Mouse (Mus musculus): ENCODE measurements around the gene Ano2. TPM values are rescaled to one million over a fixed set of nuclear protein-coding genes. Genes with fewer than 3 reads are reported as not detected.

The Ano2 gene
- polyA plus RNA-seq, 1 experiment from 2014 or later = 0.32 TPM

- Histone ChIP-seq H3K27ac (replicated peaks; ENCODE audit: low read depth, low read length) (no peak overlapping the region), H3K4me3 (ENCODE audit: low read depth, low read length) (no peak overlapping the region), H3K36me3 (replicated peaks; ENCODE audit: control insufficient read depth, insufficient read depth, low read depth, low read length) (no peaks in the 10 kb centered on the region), H3K4me2 (ENCODE audit: low read depth, low read length) (no peak overlapping the region), H3K27me3 (ENCODE audit: control insufficient read depth, insufficient read depth, low read length) (no peaks in the 10 kb centered on the region), H3K4me1 (ENCODE audit: control insufficient read depth, insufficient read depth, low read length) (no peaks in the 10 kb centered on the region), H3K9ac (replicated peaks; ENCODE audit: low read length) (no peak overlapping the region), H3K9me3 (replicated peaks; ENCODE audit: control insufficient read depth, low read length) (no peaks in the 10 kb centered on the region)
- DNase-seq (ENCODE audit: low spot score) (no peak), ATAC-seq (replicated peaks; ENCODE audit: insufficient number of reproducible peaks, low FRiP score, low TSS enrichment, low read depth) (no peak)
- 82% methylated on average over 7 of the region's 7 CpGs for WGBS
Measured at GRCm38 (mm10) chr6:126034728-126035127, 344.5 kb downstream of the Ano2 start.

- Histone ChIP-seq H3K4me1 (ENCODE audit: control insufficient read depth, insufficient read depth, low read length) (no peaks in the 10 kb centered on the region), H3K4me3 (ENCODE audit: low read depth, low read length) (no peak overlapping the region), H3K27me3 (ENCODE audit: control insufficient read depth, insufficient read depth, low read length) (no peaks in the 10 kb centered on the region), H3K4me2 (ENCODE audit: low read depth, low read length) (no peak overlapping the region), H3K9ac (replicated peaks; ENCODE audit: low read length) (no peak overlapping the region), H3K36me3 (replicated peaks; ENCODE audit: control insufficient read depth, insufficient read depth, low read depth, low read length) (no peaks in the 10 kb centered on the region), H3K27ac (replicated peaks; ENCODE audit: low read depth, low read length) (no peak overlapping the region), H3K9me3 (replicated peaks; ENCODE audit: control insufficient read depth, low read length) (no peaks in the 10 kb centered on the region)
- ATAC-seq (replicated peaks; ENCODE audit: insufficient number of reproducible peaks, low FRiP score, low TSS enrichment, low read depth) = no peak
- WGBS = 89% methylated on average over 2 of the region's 2 CpGs
- no peak for DNase-seq (ENCODE audit: low spot score)
Measured at GRCm38 (mm10) chr6:126035621-126036020, 345.4 kb downstream of the Ano2 start.

GRCm38 (mm10) chr6:126045931-126046330 lies 355.7 kb downstream of the Ano2 start:
- Histone ChIP-seq H3K27ac (replicated peaks; ENCODE audit: low read depth, low read length) (no peak overlapping the region), H3K36me3 (replicated peaks; ENCODE audit: control insufficient read depth, insufficient read depth, low read depth, low read length) (no peaks in the 10 kb centered on the region), H3K9ac (replicated peaks; ENCODE audit: low read length) (no peak overlapping the region), H3K4me1 (ENCODE audit: control insufficient read depth, insufficient read depth, low read length) (no peaks in the 10 kb centered on the region), H3K9me3 (replicated peaks; ENCODE audit: control insufficient read depth, low read length) (no peaks in the 10 kb centered on the region), H3K27me3 (ENCODE audit: control insufficient read depth, insufficient read depth, low read length) (no peaks in the 10 kb centered on the region), H3K4me3 (ENCODE audit: low read depth, low read length) (no peak overlapping the region), H3K4me2 (ENCODE audit: low read depth, low read length) (no peak overlapping the region)
- ATAC-seq (replicated peaks; ENCODE audit: insufficient number of reproducible peaks, low FRiP score, low TSS enrichment, low read depth) (no peak), DNase-seq (ENCODE audit: low spot score) (peak; percentile 55)
- WGBS = 34% methylated on average over 4 of the region's 4 CpGs

DNA sequence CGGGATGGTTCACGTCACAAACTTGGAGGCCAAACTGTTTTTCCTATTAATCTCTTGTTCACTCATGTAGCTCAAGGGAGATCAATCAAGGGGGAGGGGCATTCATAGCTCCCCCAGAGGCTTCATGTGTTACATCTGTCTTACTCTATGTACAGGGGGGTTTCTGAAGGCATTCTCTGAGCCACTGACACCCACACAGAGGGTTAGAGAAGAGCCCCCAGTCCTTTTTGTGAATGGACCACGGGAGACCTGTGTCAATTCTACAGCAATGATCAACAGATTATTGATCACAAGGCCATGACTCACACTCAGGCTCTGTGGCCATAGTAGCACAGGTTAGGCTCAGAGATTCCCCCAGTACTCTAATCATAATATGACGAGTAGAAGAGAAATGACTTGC lies 358.0 kb downstream of the Ano2 start:
- DNase-seq (ENCODE audit: low spot score) (no peak), ATAC-seq (replicated peaks; ENCODE audit: insufficient number of reproducible peaks, low FRiP score, low TSS enrichment, low read depth) (no peak)
- WGBS = 68% methylated on average over 4 of the region's 4 CpGs
- Histone ChIP-seq H3K4me3 (ENCODE audit: low read depth, low read length) (no peak overlapping the region), H3K36me3 (replicated peaks; ENCODE audit: control insufficient read depth, insufficient read depth, low read depth, low read length) (no peaks in the 10 kb centered on the region), H3K4me1 (ENCODE audit: control insufficient read depth, insufficient read depth, low read length) (no peaks in the 10 kb centered on the region), H3K9ac (replicated peaks; ENCODE audit: low read length) (no peak overlapping the region), H3K9me3 (replicated peaks; ENCODE audit: control insufficient read depth, low read length) (no peaks in the 10 kb centered on the region), H3K4me2 (ENCODE audit: low read depth, low read length) (no peak overlapping the region), H3K27ac (replicated peaks; ENCODE audit: low read depth, low read length) (no peak overlapping the region), H3K27me3 (ENCODE audit: control insufficient read depth, insufficient read depth, low read length) (no peaks in the 10 kb centered on the region)

DNA sequence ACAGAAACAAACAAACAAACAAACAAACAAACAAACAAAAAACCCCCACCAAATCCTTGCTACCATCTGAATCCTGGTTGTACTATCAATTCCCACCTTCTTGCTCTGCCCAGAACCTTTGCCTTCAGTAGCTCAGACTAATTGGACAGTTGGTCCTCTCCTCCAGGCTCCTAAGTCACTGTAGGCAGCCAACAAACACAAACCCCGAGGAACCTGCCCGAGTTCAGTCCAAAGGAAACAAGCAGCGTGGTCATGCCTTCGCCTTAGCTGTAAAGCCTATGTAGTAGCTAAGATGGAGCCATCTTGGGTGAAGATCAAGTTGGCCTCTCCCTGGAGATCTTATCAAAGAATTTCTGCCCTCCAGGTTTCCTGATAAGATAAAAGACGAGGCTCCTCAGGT lies 362.9 kb downstream of the Ano2 start:
- H3K9ac ChIP-seq (replicated peaks; ENCODE audit: low read length) = no peak overlapping the region
- no peaks in the 10 kb centered on the region for H3K36me3 ChIP-seq (replicated peaks; ENCODE audit: control insufficient read depth, insufficient read depth, low read depth, low read length)
- H3K27ac ChIP-seq (replicated peaks; ENCODE audit: low read depth, low read length) = no peak overlapping the region
- DNase-seq (ENCODE audit: low spot score) (no peak), ATAC-seq (replicated peaks; ENCODE audit: insufficient number of reproducible peaks, low FRiP score, low TSS enrichment, low read depth) (no peak)
- no peak overlapping the region for H3K4me2 ChIP-seq (ENCODE audit: low read depth, low read length)
- no peak overlapping the region for H3K4me3 ChIP-seq (ENCODE audit: low read depth, low read length)
- H3K9me3 ChIP-seq (replicated peaks; ENCODE audit: control insufficient read depth, low read length) = no peaks in the 10 kb centered on the region
- H3K4me1 ChIP-seq (ENCODE audit: control insufficient read depth, insufficient read depth, low read length) = no peaks in the 10 kb centered on the region
- H3K27me3 ChIP-seq (ENCODE audit: control insufficient read depth, insufficient read depth, low read length) = no peaks in the 10 kb centered on the region
- WGBS = 86% methylated on average over 5 of the region's 5 CpGs

GRCm38 (mm10) chr6:126057706-126058105 lies 367.5 kb downstream of the Ano2 start:
- no peak for ATAC-seq (replicated peaks; ENCODE audit: insufficient number of reproducible peaks, low FRiP score, low TSS enrichment, low read depth)
- Histone ChIP-seq H3K4me2 (ENCODE audit: low read depth, low read length) (no peak overlapping the region), H3K9ac (replicated peaks; ENCODE audit: low read length) (no peak overlapping the region), H3K9me3 (replicated peaks; ENCODE audit: control insufficient read depth, low read length) (no peaks in the 10 kb centered on the region), H3K4me3 (ENCODE audit: low read depth, low read length) (no peak overlapping the region), H3K4me1 (ENCODE audit: control insufficient read depth, insufficient read depth, low read length) (no peaks in the 10 kb centered on the region), H3K27ac (replicated peaks; ENCODE audit: low read depth, low read length) (no peak overlapping the region), H3K27me3 (ENCODE audit: control insufficient read depth, insufficient read depth, low read length) (no peaks in the 10 kb centered on the region), H3K36me3 (replicated peaks; ENCODE audit: control insufficient read depth, insufficient read depth, low read depth, low read length) (no peaks in the 10 kb centered on the region)
- no peak for DNase-seq (ENCODE audit: low spot score)
- WGBS = 75% methylated on average over 3 of the region's 3 CpGs

DNA sequence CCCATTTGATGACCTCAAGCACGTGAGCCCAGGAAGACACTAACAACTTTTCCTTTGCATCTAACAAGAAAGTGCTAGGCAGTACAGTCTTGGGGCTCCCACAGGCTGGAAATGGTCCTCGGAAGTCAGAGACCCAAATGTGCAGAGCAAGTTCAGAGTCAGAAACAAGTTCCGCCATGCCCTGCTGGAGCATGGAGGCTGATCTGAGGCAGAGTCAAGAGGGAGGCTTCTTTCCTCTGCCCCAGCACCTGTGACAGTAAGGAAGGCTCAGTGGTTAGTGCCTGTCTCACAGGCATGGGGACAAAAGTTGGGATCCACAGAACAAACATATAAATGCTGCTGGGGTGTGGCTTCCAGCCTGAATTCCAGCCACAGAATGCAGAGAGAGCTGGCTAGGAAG lies 390.3 kb downstream of the Ano2 start:
- ATAC-seq (replicated peaks; ENCODE audit: insufficient number of reproducible peaks, low FRiP score, low TSS enrichment, low read depth) = no peak
- H3K4me3 ChIP-seq (ENCODE audit: low read depth, low read length) = no peak overlapping the region
- no peaks in the 10 kb centered on the region for H3K36me3 ChIP-seq (replicated peaks; ENCODE audit: control insufficient read depth, insufficient read depth, low read depth, low read length)
- H3K9me3 ChIP-seq (replicated peaks; ENCODE audit: control insufficient read depth, low read length) = no peaks in the 10 kb centered on the region
- no peaks in the 10 kb centered on the region for H3K4me1 ChIP-seq (ENCODE audit: control insufficient read depth, insufficient read depth, low read length)
- 74% methylated on average over 3 of the region's 3 CpGs for WGBS
- H3K27ac ChIP-seq (replicated peaks; ENCODE audit: low read depth, low read length) = no peak overlapping the region
- H3K27me3 ChIP-seq (ENCODE audit: control insufficient read depth, insufficient read depth, low read length) = no peaks in the 10 kb centered on the region
- no peak overlapping the region for H3K4me2 ChIP-seq (ENCODE audit: low read depth, low read length)
- DNase-seq (ENCODE audit: low spot score) = no peak
- no peak overlapping the region for H3K9ac ChIP-seq (replicated peaks; ENCODE audit: low read length)

DNA sequence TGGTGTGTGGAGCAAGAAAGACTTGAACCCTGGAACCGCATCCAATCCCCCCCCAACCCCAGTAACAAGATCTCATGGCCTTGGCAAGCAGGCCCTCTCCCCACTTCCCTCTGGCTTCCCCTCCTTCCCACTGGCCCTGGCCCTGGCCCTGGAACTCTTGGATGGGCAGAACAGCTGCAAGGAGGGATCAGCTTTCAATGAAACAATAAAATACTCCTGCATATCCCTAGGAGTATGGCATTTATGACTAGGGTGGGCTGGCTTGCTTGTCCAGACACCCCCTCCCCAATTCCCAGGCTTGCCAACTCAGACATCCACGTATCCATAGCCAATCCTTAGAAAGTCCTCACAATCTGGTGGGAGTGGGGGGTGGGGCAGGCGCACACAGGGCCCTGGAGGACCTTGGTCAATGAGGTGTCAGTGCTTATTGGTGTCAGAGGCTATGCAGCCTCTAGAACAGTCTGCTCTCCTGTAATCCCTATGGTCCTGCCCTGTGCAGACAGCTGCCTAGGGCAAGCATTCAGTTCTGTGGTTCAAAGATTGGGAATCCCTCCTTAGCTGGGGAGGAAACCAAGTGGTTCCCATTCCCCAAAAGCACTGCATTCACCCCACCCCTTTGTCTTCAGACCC lies 396.2 kb downstream of the Ano2 start:
- Histone ChIP-seq H3K36me3 (replicated peaks; ENCODE audit: control insufficient read depth, insufficient read depth, low read depth, low read length) (no peaks in the 10 kb centered on the region), H3K27me3 (ENCODE audit: control insufficient read depth, insufficient read depth, low read length) (no peaks in the 10 kb centered on the region), H3K27ac (replicated peaks; ENCODE audit: low read depth, low read length) (no peak overlapping the region), H3K4me2 (ENCODE audit: low read depth, low read length) (no peak overlapping the region), H3K4me3 (ENCODE audit: low read depth, low read length) (no peak overlapping the region), H3K9ac (replicated peaks; ENCODE audit: low read length) (no peak overlapping the region), H3K4me1 (ENCODE audit: control insufficient read depth, insufficient read depth, low read length) (no peaks in the 10 kb centered on the region; the same call in 1 of the 2 replicates), H3K9me3 (replicated peaks; ENCODE audit: control insufficient read depth, low read length) (no peaks in the 10 kb centered on the region)
- ATAC-seq (replicated peaks; ENCODE audit: insufficient number of reproducible peaks, low FRiP score, low TSS enrichment, low read depth) = no peak
- 62% methylated on average over 3 of the region's 3 CpGs for WGBS
- DNase-seq (ENCODE audit: low spot score) = peak; percentile 12
